Mouse (Mus musculus) induced T-regulatory cell, adult 2 months (primary cell): ENCODE measurements at regions not wholly inside any gene's neighbourhood (a gene's known extent, or its start where the extent isn't known, plus 50 kb on each side); places are given as distances from the start of the nearest gene placed in this dataset.

Experiments
- DNase-seq: peaks from one replicate; pipeline ENCODE4 v3.0.0-alpha.2; 2012; ENCODE audit warnings: low read depth

GRCm38 (mm10) chr16:95929700-95930435 is 60.9 kb downstream of the Psmg1 start:
- peak; percentile 29 for DNase-seq

- DNase-seq: no peak
Measured at GRCm38 (mm10) chr16:95928290-95929260, 62.2 kb downstream of the Psmg1 start.

GRCm38 (mm10) chr16:95926558-95926957 is 64.2 kb downstream of the Psmg1 start:
- no peak for DNase-seq

- no peak for DNase-seq
Measured at GRCm38 (mm10) chr16:95924716-95925115, 66.0 kb downstream of the Psmg1 start.

GRCm38 (mm10) chr16:95923991-95924390 is 66.8 kb downstream of the Psmg1 start:
- no peak for DNase-seq

- DNase-seq: no peak
Measured at GRCm38 (mm10) chr16:95922369-95922934, 68.3 kb downstream of the Psmg1 start.

GRCm38 (mm10) chr16:95921169-95921568 is 69.6 kb downstream of the Psmg1 start:
- DNase-seq: peak; percentile 22

GRCm38 (mm10) chr16:95918651-95919425 is 71.9 kb downstream of the Psmg1 start:
- DNase-seq: no peak

- no peak for DNase-seq
Measured at GRCm38 (mm10) chr16:95917635-95918407, 72.9 kb downstream of the Psmg1 start.

- DNase-seq: no peak
Measured at GRCm38 (mm10) chr16:95913879-95914278, 76.9 kb downstream of the Psmg1 start.

- DNase-seq: no peak
Measured at GRCm38 (mm10) chr16:95904531-95905165, 86.1 kb downstream of the Psmg1 start.

- no peak for DNase-seq
Measured at GRCm38 (mm10) chr16:95903383-95903913, 87.3 kb downstream of the Psmg1 start.

- DNase-seq: peak; percentile 30
Measured at GRCm38 (mm10) chr16:95902177-95902576, 88.6 kb downstream of the Psmg1 start.

GRCm38 (mm10) chr16:95901388-95901787 is 89.4 kb downstream of the Psmg1 start:
- DNase-seq: peak; percentile 61

- DNase-seq: peak; percentile 69
Measured at GRCm38 (mm10) chr16:95900181-95900580, 90.6 kb downstream of the Psmg1 start.

GRCm38 (mm10) chr16:95899672-95900071 is 91.1 kb downstream of the Psmg1 start:
- no peak for DNase-seq

- peak; percentile 32 for DNase-seq
Measured at GRCm38 (mm10) chr16:95897843-95898242, 92.9 kb downstream of the Psmg1 start.

GRCm38 (mm10) chr16:95896126-95896525 is 94.6 kb downstream of the Psmg1 start:
- peak; percentile 44 for DNase-seq

- peak; percentile 72 for DNase-seq
Measured at GRCm38 (mm10) chr16:95893534-95894290, 97.0 kb downstream of the Psmg1 start.
